Mouse (Mus musculus): ENCODE results near the gene Lhcgr.

Gene Lhcgr

DNA sequence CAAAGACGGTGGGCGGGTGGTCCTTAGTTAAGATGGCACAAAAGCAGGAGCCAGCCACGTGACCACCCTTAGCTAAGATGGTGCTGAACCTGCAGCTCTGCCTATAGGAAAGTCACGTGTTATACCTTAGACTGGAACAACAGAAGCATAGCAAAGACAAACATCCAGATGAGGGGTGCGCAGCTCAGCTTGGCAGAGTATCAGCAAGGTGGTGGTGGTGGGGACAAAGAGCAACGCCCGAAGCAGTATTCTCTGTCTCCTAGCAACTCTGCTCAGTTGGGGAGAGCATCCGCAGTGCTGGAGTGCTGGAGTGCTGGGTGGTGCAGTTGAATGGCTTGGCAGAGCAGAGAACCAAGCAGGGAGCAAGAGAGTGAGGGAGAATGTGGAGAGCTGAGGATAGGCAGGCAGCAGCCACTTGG is 85.5 kb downstream of the Lhcgr start:
- no peak for DNase-seq (ENCODE audit: low read depth, low spot score)

DNA sequence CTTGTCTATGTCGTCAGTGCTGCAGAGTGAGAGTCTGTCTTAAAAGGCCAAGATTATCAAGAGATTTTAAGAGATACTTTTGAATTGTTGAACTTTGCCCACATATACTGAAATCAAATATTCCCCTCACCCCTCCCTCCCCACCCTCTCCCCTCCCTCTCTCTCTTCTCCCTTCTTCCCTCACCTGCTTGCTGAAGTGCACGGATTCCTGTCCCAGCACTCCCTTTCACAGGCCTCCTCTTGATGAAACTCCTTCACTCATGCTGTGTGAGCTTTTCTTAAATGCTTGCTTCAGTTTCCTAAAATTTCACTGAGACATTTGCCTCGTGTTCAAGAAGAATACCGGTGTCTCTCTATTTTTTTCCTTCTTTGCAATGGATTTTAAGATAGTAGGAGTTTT is 88.7 kb downstream of the Lhcgr start:
- DNase-seq (ENCODE audit: low read depth, low spot score) = no peak

DNA sequence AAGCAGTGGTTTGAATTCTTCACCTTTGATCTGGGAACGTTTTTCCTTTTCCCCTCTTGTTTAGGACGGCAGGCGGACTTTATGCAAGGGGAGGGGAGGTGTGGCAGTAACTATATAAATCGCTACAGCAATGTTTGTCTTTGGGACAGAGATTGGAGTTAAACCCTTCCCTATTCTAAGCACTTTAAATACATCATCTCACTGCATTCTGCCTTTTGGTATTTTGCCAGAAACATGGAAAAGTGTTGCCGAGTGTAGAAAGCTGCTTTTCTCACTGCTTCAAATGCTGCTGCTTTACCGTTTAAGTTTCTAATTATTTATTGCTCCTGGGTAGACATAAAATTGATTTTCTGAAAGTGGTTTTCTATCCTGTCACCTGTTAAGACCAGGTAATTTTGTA is 89.4 kb downstream of the Lhcgr start:
- no peak for DNase-seq (ENCODE audit: low read depth, low spot score)

DNA sequence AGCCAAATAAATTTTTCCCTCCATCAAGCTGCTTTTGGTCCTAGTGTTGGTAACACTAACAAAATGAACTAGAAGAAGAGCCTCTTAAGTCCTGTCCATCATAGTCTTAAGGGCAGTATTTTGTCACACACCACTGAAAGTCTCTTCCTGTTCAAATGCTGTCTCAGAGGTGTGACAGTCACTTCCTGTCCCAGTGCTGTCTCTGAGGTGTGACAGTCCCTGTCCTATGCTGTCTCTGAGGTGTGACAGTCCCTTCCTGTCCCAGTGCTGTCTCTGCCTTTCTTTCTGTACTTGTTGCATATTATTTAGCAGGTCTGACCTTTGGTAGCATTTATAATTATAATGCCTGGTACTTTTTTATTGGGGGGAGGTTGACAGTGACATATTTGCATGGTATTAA is 90.9 kb downstream of the Lhcgr start:
- no peak for DNase-seq (ENCODE audit: low read depth, low spot score)

DNA sequence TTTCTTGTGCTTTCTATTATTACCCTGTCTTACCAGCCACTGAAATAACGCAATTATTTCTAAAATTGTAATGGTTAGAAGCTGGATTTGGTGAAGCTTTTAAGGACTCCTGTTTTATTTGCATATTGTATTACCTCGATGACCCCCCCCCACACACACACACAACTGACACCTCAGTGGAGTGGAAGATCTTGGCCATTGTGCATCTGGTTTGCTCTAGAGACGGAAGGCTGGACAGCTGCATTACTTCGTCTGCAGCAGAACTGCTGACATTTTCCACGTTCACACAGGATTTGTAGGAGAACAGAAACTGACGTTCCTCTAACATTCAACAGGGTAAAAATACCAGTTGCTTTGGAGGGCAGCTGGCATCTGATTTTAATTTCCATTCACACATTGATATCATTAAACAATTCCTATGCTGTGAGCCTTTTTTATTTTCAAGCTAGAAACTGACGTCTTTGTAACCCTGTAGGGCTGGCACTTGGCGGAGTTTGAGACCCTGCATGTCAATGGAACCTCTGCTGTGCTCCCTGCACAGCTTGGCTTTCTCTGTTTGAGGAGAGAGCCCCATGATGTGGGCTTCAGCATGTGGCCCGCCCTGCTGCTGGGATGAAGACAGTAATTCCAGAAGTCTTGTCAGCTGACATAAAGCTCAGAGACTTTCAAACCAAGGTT is 95.0 kb downstream of the Lhcgr start:
- no peak for DNase-seq (ENCODE audit: low read depth, low spot score)

DNA sequence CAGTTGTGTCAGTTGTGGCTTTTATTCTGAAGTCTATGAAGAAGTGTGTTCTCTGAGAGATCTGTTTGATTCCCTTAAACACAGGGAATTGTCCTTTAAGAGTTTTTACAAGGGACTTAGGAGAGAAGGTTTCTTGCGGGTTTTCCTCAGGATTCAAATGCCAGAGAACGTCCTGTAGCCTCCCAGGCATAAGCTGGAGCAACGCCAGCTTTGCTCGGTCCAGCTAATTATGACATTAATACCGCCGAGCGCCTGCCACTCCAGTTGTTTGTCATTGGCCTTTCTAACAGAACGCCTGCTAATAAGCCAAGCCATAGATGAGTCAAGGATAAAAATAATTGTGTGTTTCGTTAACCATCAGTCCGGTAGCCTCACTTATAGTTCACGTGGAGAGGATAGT is 103.6 kb downstream of the Lhcgr start:
- no peak for DNase-seq (ENCODE audit: low read depth, low spot score)

DNA sequence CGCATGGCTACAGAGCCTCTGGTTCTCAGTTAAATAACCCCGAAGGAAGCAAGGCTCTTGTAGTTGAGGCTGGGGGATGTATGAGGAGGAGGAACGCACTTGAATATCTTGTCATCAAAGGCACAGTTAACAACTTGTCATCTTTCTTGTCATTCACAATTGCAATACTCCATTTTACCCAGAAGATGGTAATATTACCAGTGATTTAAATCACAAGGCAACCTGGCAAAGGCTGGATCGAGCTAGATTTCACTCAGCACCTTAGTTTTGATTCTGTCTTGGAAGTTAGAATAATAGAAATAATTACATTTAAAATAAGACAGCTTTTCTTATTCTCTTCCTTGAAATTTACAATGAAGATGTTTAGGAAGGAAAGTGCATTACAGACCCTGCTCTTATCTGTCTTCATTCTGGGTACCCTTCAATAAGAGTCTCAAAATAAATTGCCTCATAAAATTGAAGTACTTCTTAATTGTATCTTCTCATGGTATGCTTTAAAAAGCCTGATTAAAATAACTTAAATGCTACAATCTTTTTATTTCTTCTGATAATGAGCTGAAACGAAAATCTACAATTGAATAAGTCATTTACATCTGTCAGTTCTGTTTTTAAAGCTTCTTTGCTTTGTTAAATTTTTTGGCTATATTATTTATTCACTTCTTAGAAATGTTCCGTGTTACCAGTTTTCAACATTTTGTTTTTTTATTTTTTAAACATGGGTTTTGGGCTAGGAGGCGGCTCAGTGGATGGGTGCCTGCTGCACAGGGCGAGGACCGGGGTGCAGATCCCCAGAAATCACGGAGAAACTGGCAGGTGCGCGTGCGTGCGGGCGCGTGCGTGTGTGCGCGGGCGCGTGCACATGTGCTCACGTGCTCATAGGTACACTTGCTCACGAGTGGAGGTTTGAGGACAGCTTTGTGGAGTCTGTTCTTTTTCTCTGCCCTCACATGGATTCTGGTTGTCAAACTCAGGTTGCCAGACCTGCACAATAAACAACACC is 116.2 kb downstream of the Lhcgr start:
- no peak for DNase-seq (ENCODE audit: low read depth, low spot score)

DNA sequence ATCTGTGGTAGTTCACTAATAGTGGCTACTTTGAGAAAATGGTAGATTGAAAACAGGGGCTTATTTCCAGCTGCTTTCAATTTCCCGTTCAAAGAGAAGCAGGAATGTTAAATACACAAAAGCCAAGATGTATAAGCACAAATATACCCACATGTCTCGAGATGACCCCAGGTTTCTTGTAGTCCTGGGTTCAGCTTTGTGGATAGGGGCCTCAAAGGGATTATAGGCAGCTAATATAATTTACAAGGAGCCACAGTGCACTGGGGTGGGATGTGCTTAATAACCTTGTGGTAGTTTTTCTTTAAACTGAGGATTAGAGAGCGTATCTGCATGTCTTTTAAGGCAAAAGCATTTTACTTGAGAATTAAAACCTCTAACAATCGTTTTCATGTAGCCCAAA is 121.0 kb downstream of the Lhcgr start:
- DNase-seq (ENCODE audit: low read depth, low spot score) = no peak

DNA sequence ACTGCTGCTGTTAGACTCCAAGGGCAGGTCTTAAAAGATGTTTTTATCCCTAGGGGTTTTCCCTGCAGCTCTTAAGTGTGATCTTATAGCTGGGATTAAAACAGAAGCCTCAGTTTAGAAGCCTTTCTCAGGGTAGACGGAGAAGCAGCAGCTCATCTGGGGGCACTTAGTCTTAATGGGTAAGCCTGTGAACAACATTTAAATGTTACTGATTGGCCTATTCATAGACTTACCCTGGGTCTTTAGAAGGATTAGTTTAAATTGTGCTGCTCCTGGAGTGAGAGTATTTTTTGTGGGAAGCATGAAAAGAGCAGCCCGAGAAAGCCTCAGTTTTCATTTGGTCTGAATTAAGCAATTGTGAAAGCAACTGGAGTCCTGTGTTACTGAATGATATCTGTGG is 121.9 kb downstream of the Lhcgr start:
- DNase-seq (ENCODE audit: low read depth, low spot score) = no peak

DNA sequence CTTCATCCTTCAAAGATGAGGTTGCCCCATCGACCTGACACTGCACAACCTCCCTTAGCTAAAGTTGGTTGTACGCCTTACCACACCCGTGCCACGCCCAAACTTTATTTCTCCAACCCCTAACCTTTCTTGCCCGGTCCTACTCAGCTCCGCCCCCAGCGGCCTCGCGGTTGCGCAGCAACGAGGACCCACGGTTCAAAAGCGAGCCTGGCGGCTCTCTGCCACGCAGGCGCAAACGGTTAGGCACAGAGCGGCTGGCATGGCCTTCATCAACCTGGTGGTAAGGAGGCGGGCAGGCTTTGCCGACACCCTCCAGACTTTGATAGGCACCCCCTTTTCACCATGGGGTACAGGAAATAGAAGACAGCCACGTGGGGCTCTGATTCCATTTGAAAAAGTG is 123.3 kb downstream of the Lhcgr start, which contains the start of gene Gtf2a1l:
Gene Gtf2a1l (plus strand): TSS at position 209 of the 400 bp plus-strand sequence.
- DNase-seq (ENCODE audit: low read depth, low spot score) = no peak
